Mouse (Mus musculus): Measurements from ENCODE around the gene Tent4b. TPM values are rescaled to one million over a fixed set of nuclear protein-coding genes. Genes with fewer than 3 reads are reported as not detected.
A peak's percentile ranks its signal among the peaks of the same experiment; 100 is the strongest.

The Tent4b gene
- 0.27 and 0.56 TPM in 2 replicates for polyA plus RNA-seq (2012)

GRCm38 (mm10) chr8:88198945-88199571, at the start of gene Tent4b:
Gene Tent4b (plus strand): TSS chr8:88199213.
- Histone ChIP-seq H3K27me3 (ENCODE audit: control insufficient read depth) (no peaks in the 10 kb centered on the region), H3K9me3 (ENCODE audit: control insufficient read depth, low read length) (no peaks in the 10 kb centered on the region), H3K4me1 (ENCODE audit: control insufficient read depth) (peaks cover 41% of the 10 kb centered on the region), H3K36me3 (ENCODE audit: control insufficient read depth) (peaks cover 22% of the 10 kb centered on the region), H3K4me3 (replicated peaks) (peak within 1 kb of the TSS; percentile 94)
- TF ChIP-seq TAL1 (IDR thresholded peaks at IDR 0.05; ENCODE audit: low read length) (no peak), GATA1 (IDR thresholded peaks at IDR 0.05; ENCODE audit: low read length) (no peak)

GRCm38 (mm10) chr8:88150910-88151371, 48.1 kb upstream of the Tent4b start:
- no peak for TF ChIP-seq TAL1 (IDR thresholded peaks at IDR 0.05; ENCODE audit: low read length)
- no peak for TF ChIP-seq GATA1 (IDR thresholded peaks at IDR 0.05; ENCODE audit: low read length)
- Histone ChIP-seq H3K4me3 (replicated peaks) (no peak overlapping the region), H3K36me3 (ENCODE audit: control insufficient read depth) (peaks cover 71% of the 10 kb centered on the region), H3K9me3 (ENCODE audit: control insufficient read depth, low read length) (no peaks in the 10 kb centered on the region), H3K27me3 (ENCODE audit: control insufficient read depth) (no peaks in the 10 kb centered on the region), H3K4me1 (ENCODE audit: control insufficient read depth) (no peaks in the 10 kb centered on the region)

- Histone ChIP-seq H3K4me3 (replicated peaks) (no peak overlapping the region), H3K4me1 (ENCODE audit: control insufficient read depth) (no peaks in the 10 kb centered on the region), H3K36me3 (ENCODE audit: control insufficient read depth) (peaks cover 80% of the 10 kb centered on the region), H3K27me3 (ENCODE audit: control insufficient read depth) (no peaks in the 10 kb centered on the region), H3K9me3 (ENCODE audit: control insufficient read depth, low read length) (no peaks in the 10 kb centered on the region)
- no peak for TF ChIP-seq GATA1 (IDR thresholded peaks at IDR 0.05; ENCODE audit: low read length)
- TF ChIP-seq TAL1 (IDR thresholded peaks at IDR 0.05; ENCODE audit: low read length) = no peak
Observed at GRCm38 (mm10) chr8:88160237-88160995, 38.6 kb upstream of the Tent4b start.

GRCm38 (mm10) chr8:88161439-88161838, 37.6 kb upstream of the Tent4b start:
- TF ChIP-seq TAL1 (IDR thresholded peaks at IDR 0.05; ENCODE audit: low read length) (no peak), GATA1 (IDR thresholded peaks at IDR 0.05; ENCODE audit: low read length) (no peak)
- H3K4me1 ChIP-seq (ENCODE audit: control insufficient read depth) = no peaks in the 10 kb centered on the region
- peaks cover 83% of the 10 kb centered on the region for H3K36me3 ChIP-seq (ENCODE audit: control insufficient read depth)
- no peaks in the 10 kb centered on the region for H3K9me3 ChIP-seq (ENCODE audit: control insufficient read depth, low read length)
- no peaks in the 10 kb centered on the region for H3K27me3 ChIP-seq (ENCODE audit: control insufficient read depth)
- no peak overlapping the region for H3K4me3 ChIP-seq (replicated peaks)

GRCm38 (mm10) chr8:88175264-88175663, 23.7 kb upstream of the Tent4b start:
- H3K27me3 ChIP-seq (ENCODE audit: control insufficient read depth) = no peaks in the 10 kb centered on the region
- H3K4me3 ChIP-seq (replicated peaks) = no peak overlapping the region
- H3K9me3 ChIP-seq (ENCODE audit: control insufficient read depth, low read length) = no peaks in the 10 kb centered on the region
- TF ChIP-seq GATA1 (IDR thresholded peaks at IDR 0.05; ENCODE audit: low read length) (no peak), TAL1 (IDR thresholded peaks at IDR 0.05; ENCODE audit: low read length) (no peak)
- H3K36me3 ChIP-seq (ENCODE audit: control insufficient read depth) = peaks cover 23% of the 10 kb centered on the region
- H3K4me1 ChIP-seq (ENCODE audit: control insufficient read depth) = peaks cover 7% of the 10 kb centered on the region

- Histone ChIP-seq H3K27me3 (ENCODE audit: control insufficient read depth) (no peaks in the 10 kb centered on the region), H3K36me3 (ENCODE audit: control insufficient read depth) (peaks cover 8% of the 10 kb centered on the region), H3K4me1 (ENCODE audit: control insufficient read depth) (peaks cover 7% of the 10 kb centered on the region), H3K4me3 (replicated peaks) (no peak overlapping the region), H3K9me3 (ENCODE audit: control insufficient read depth, low read length) (no peaks in the 10 kb centered on the region)
- TF ChIP-seq TAL1 (IDR thresholded peaks at IDR 0.05; ENCODE audit: low read length) = no peak
Observed at GRCm38 (mm10) chr8:88177291-88177690, 21.7 kb upstream of the Tent4b start.

- H3K27me3 ChIP-seq (ENCODE audit: control insufficient read depth) = no peaks in the 10 kb centered on the region
- H3K4me1 ChIP-seq (ENCODE audit: control insufficient read depth) = no peaks in the 10 kb centered on the region
- no peak overlapping the region for H3K4me3 ChIP-seq (replicated peaks)
- TF ChIP-seq TAL1 (IDR thresholded peaks at IDR 0.05; ENCODE audit: low read length) = no peak
- TF ChIP-seq GATA1 (IDR thresholded peaks at IDR 0.05; ENCODE audit: low read length) = no peak
- H3K9me3 ChIP-seq (ENCODE audit: control insufficient read depth, low read length) = no peaks in the 10 kb centered on the region
- no peaks in the 10 kb centered on the region for H3K36me3 ChIP-seq (ENCODE audit: control insufficient read depth)
Observed at GRCm38 (mm10) chr8:88183121-88183520, 15.9 kb upstream of the Tent4b start.

GRCm38 (mm10) chr8:88184914-88185313, 14.1 kb upstream of the Tent4b start:
- H3K4me1 ChIP-seq (ENCODE audit: control insufficient read depth) = no peaks in the 10 kb centered on the region
- H3K9me3 ChIP-seq (ENCODE audit: control insufficient read depth, low read length) = no peaks in the 10 kb centered on the region
- no peaks in the 10 kb centered on the region for H3K36me3 ChIP-seq (ENCODE audit: control insufficient read depth)
- no peak for TF ChIP-seq GATA1 (IDR thresholded peaks at IDR 0.05; ENCODE audit: low read length)
- no peaks in the 10 kb centered on the region; the same call in 1 of the 2 replicates for H3K27me3 ChIP-seq (ENCODE audit: control insufficient read depth)
- no peak overlapping the region for H3K4me3 ChIP-seq (replicated peaks)

GRCm38 (mm10) chr8:88185716-88186115, 13.3 kb upstream of the Tent4b start:
- H3K4me3 ChIP-seq (replicated peaks) = no peak overlapping the region
- no peaks in the 10 kb centered on the region for H3K4me1 ChIP-seq (ENCODE audit: control insufficient read depth)
- H3K27me3 ChIP-seq (ENCODE audit: control insufficient read depth) = no peaks in the 10 kb centered on the region; the same call in 1 of the 2 replicates
- TF ChIP-seq TAL1 (IDR thresholded peaks at IDR 0.05; ENCODE audit: low read length) (no peak), GATA1 (IDR thresholded peaks at IDR 0.05; ENCODE audit: low read length) (no peak)
- H3K36me3 ChIP-seq (ENCODE audit: control insufficient read depth) = no peaks in the 10 kb centered on the region
- no peaks in the 10 kb centered on the region for H3K9me3 ChIP-seq (ENCODE audit: control insufficient read depth, low read length)

Measured in erythroblast, embryonic 14.5 days (primary cell).